8 mouse cellular contexts compared by ENCODE assay signal in genomic region chr16:93917712-93918678, GRCm38 (mm10). TPM values are rescaled to one million over a fixed set of nuclear protein-coding genes. Genes with fewer than 3 reads are reported as not detected.
DNase-seq lines count a peak whose midpoint lies in the region; ATAC-seq lines count a peak whose summit lies in the region.

No protein-coding gene starts in this region.

- peaks cover 8% of the 10 kb centered on the region for H3K4me1 ChIP-seq in hindbrain, embryonic 13.5 days (replicated peaks)

- peak; percentile 62 for DNase-seq in Muller cell, postnatal 12 days (ENCODE audit: inconsistent ontology term)
- peak; percentile 64 for DNase-seq in cerebellum, adult 9-11 months
- peak; percentile 44 to 78 for DNase-seq in frontal cortex, postnatal 10 days (ENCODE audit: low spot score in 2 of 2)
- DNase-seq in layer of hippocampus, postnatal 14 days (ENCODE audit: low spot score in 2 of 2) = peak; percentile 83 to 84
- peak; percentile 83 for DNase-seq in lung, postnatal 25 days (ENCODE audit: low spot score)
- peak; percentile 95 for DNase-seq in retina, embryonic 14.5 days (ENCODE audit: low spot score)
- DNase-seq in thymus, postnatal 4 days = peak; percentile 94

- H3K36me3 ChIP-seq in hindbrain, embryonic 13.5 days = no peaks in the 10 kb centered on the region

- no peak overlapping the region for H3K9ac ChIP-seq in hindbrain, embryonic 13.5 days

- H3K27ac ChIP-seq in hindbrain, embryonic 13.5 days = no peak overlapping the region

- ATAC-seq in hindbrain, embryonic 13.5 days (ENCODE audit: low FRiP score) = peak; percentile 52; the same call in 1 of the 2 replicates

- peak overlapping the region; percentile 45 for H3K4me2 ChIP-seq in hindbrain, embryonic 13.5 days

- H3K27me3 ChIP-seq in hindbrain, embryonic 13.5 days = peaks cover 5% of the 10 kb centered on the region

- WGBS in hindbrain, embryonic 13.5 days = 41% methylated on average over 22 of the region's 22 CpGs

- H3K4me3 ChIP-seq in hindbrain, embryonic 13.5 days = 0 out of 2 replicates have a peak overlapping the region, but pooled peaks have one; percentile 7

- H3K9me3 ChIP-seq in hindbrain, embryonic 13.5 days = no peaks in the 10 kb centered on the region

RNA-seq across cellular contexts. Expression of gene Chaf1b, which starts 34.3 kb away (rescaled TPM):
- 21.4 and 26.5 TPM in 2 replicates for polyA plus RNA-seq in hindbrain, embryonic 13.5 days (2015; fragmentation: Nextera tagmentation; extraction: Ambion mirVana)
- 1 to 10 TPM; 1.3 to 2.0 TPM for total RNA-seq in layer of hippocampus, postnatal 14 days (2021)
